19 mouse cellular contexts compared by ENCODE assay signal in the genomic region with DNA sequence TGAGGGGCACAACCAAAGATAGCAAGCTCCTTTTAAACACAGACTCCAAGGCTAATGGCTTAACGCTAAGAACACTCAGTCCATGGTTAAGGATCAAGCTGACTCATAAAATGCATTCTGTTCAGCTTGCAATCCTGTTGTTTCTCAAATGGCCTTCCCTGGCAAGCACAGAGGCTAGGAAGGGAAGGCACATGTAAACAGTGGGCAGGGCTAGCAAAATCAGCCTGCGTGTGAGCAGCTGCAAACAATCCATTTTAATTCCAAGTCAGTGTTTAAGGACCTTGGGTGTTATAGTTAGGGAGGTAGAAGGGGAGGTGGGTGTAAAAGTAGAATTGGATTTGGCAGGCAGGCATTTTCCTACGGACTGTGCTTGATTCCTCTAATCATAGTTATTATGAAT.
DNase-seq lines count a peak whose midpoint lies in the region; ATAC-seq and TF ChIP-seq lines count a peak whose summit lies in the region.
"Had no signal": no experiment of that assay in that cellular context is flagged by ENCODE, and none has a peak within 500 bp of the region (broad histone marks: within the 10 kb centered on the region; RNA-seq: fewer than 3 reads in every experiment).

No protein-coding gene starts in this region.

- TF ChIP-seq POLR2A in cerebellum, adult 2 months (IDR thresholded peaks at IDR 0.05; ENCODE audit: borderline replicate concordance, insufficient read depth, low read length) = no peak

- whole genome bisulfite sequencing in forebrain, embryonic 13.5 days = 45% methylated on average over 3 of the region's 3 CpGs
- WGBS in forebrain, embryonic 10.5 days = 70% methylated on average over 3 of the region's 3 CpGs
- 26% methylated on average over 3 of the region's 3 CpGs for WGBS in forebrain, embryonic 15.5 days
- 41% methylated on average over 3 of the region's 3 CpGs for WGBS in cerebellum, adult 2 months
- 40% methylated on average over 3 of the region's 3 CpGs for WGBS in intestine, postnatal 0 days

- H3K9ac ChIP-seq in forebrain, embryonic 13.5 days = no peak overlapping the region
- no peak overlapping the region for H3K9ac ChIP-seq in forebrain, embryonic 15.5 days (replicated peaks)
- no peak overlapping the region for H3K9ac ChIP-seq in intestine, postnatal 0 days (ENCODE audit: low read depth, low read length)
- H3K9ac ChIP-seq: embryonic facial prominence, embryonic 15.5 days; heart, embryonic 12.5 days; liver, embryonic 12.5 days had no signal

- no peak overlapping the region for H3K27ac ChIP-seq in forebrain, embryonic 13.5 days
- H3K27ac ChIP-seq in forebrain, embryonic 10.5 days = no peak overlapping the region
- H3K27ac ChIP-seq in forebrain, embryonic 15.5 days (replicated peaks) = peak overlapping the region; percentile 56
- no peak overlapping the region for H3K27ac ChIP-seq in cerebellum, adult 2 months (ENCODE audit: insufficient read depth, low read length)
- no peak overlapping the region for H3K27ac ChIP-seq in intestine, postnatal 0 days (ENCODE audit: low read depth, low read length)
- H3K27ac ChIP-seq: embryonic facial prominence, embryonic 15.5 days; hindbrain, postnatal 0 days; liver, embryonic 12.5 days had no signal

- no peak for TF ChIP-seq CTCF in cerebellum, adult 2 months (IDR thresholded peaks at IDR 0.05; ENCODE audit: borderline replicate concordance, insufficient read depth, low read depth, low read length)
- TF ChIP-seq CTCF in intestine, postnatal 0 days (IDR thresholded peaks at IDR 0.05; ENCODE audit: low read depth) = no peak

- H3K4me3 ChIP-seq in forebrain, embryonic 13.5 days = no peak overlapping the region
- no peak overlapping the region for H3K4me3 ChIP-seq in forebrain, embryonic 10.5 days
- no peak overlapping the region for H3K4me3 ChIP-seq in forebrain, embryonic 15.5 days
- no peak overlapping the region for H3K4me3 ChIP-seq in cerebellum, adult 2 months (replicated peaks; ENCODE audit: insufficient read depth, low read depth, low read length)
- H3K4me3 ChIP-seq in intestine, postnatal 0 days (ENCODE audit: low read depth, low read length) = no peak overlapping the region
- H3K4me3 ChIP-seq: embryonic facial prominence, embryonic 15.5 days; heart, embryonic 12.5 days; liver, embryonic 12.5 days had no signal

- no peaks in the 10 kb centered on the region for H3K27me3 ChIP-seq in forebrain, embryonic 13.5 days
- no peaks in the 10 kb centered on the region for H3K27me3 ChIP-seq in forebrain, embryonic 10.5 days (ENCODE audit: poor library complexity, severe bottlenecking)
- no peaks in the 10 kb centered on the region for H3K27me3 ChIP-seq in forebrain, embryonic 15.5 days
- no peaks in the 10 kb centered on the region for H3K27me3 ChIP-seq in cerebellum, adult 2 months (ENCODE audit: control insufficient read depth, insufficient read depth, low read length)
- no peaks in the 10 kb centered on the region for H3K27me3 ChIP-seq in intestine, postnatal 0 days (replicated peaks; ENCODE audit: control insufficient read depth, insufficient read depth, low read length)
- H3K27me3 ChIP-seq: CH12.LX; embryonic facial prominence, embryonic 15.5 days; heart, embryonic 12.5 days; liver, embryonic 12.5 days had no signal

- H3K4me1 ChIP-seq in forebrain, embryonic 13.5 days = peaks cover 11% of the 10 kb centered on the region; the same call in 1 of the 2 replicates
- no peaks in the 10 kb centered on the region for H3K4me1 ChIP-seq in forebrain, embryonic 10.5 days
- peaks cover 12% of the 10 kb centered on the region for H3K4me1 ChIP-seq in forebrain, embryonic 15.5 days
- H3K4me1 ChIP-seq in cerebellum, adult 2 months (ENCODE audit: control insufficient read depth, insufficient read depth, low read length) = no peaks in the 10 kb centered on the region
- no peaks in the 10 kb centered on the region for H3K4me1 ChIP-seq in intestine, postnatal 0 days (replicated peaks; ENCODE audit: control insufficient read depth, insufficient read depth, low read length)
- H3K4me1 ChIP-seq: embryonic facial prominence, embryonic 15.5 days; heart, embryonic 12.5 days; liver, embryonic 12.5 days had no signal

- H3K36me3 ChIP-seq in forebrain, embryonic 13.5 days (ENCODE audit: poor library complexity, severe bottlenecking) = no peaks in the 10 kb centered on the region
- no peaks in the 10 kb centered on the region for H3K36me3 ChIP-seq in forebrain, embryonic 10.5 days (replicated peaks)
- H3K36me3 ChIP-seq in forebrain, embryonic 15.5 days = no peaks in the 10 kb centered on the region
- H3K36me3 ChIP-seq in intestine, postnatal 0 days (ENCODE audit: control insufficient read depth, insufficient read depth) = no peaks in the 10 kb centered on the region
- H3K36me3 ChIP-seq: embryonic facial prominence, embryonic 15.5 days; heart, embryonic 12.5 days; liver, embryonic 12.5 days had no signal

- H3K9me3 ChIP-seq in forebrain, embryonic 13.5 days (replicated peaks) = no peaks in the 10 kb centered on the region
- H3K9me3 ChIP-seq in forebrain, embryonic 10.5 days = no peaks in the 10 kb centered on the region
- no peaks in the 10 kb centered on the region for H3K9me3 ChIP-seq in forebrain, embryonic 15.5 days
- H3K9me3 ChIP-seq in intestine, postnatal 0 days (ENCODE audit: control insufficient read depth) = no peaks in the 10 kb centered on the region
- H3K9me3 ChIP-seq: embryonic facial prominence, embryonic 15.5 days; heart, embryonic 12.5 days; liver, embryonic 12.5 days had no signal

- H3K4me2 ChIP-seq in forebrain, embryonic 13.5 days = no peak overlapping the region
- no peak overlapping the region for H3K4me2 ChIP-seq in forebrain, embryonic 15.5 days (replicated peaks)
- H3K4me2 ChIP-seq in intestine, postnatal 0 days (replicated peaks; ENCODE audit: low read depth) = no peak overlapping the region
- H3K4me2 ChIP-seq: embryonic facial prominence, embryonic 15.5 days; heart, embryonic 12.5 days; liver, embryonic 12.5 days had no signal

- peak; percentile 75 for ATAC-seq in forebrain, embryonic 13.5 days
- peak; percentile 91 for ATAC-seq in forebrain, embryonic 15.5 days (replicated peaks)
- no peak for ATAC-seq in intestine, postnatal 0 days
- ATAC-seq: hindbrain, postnatal 0 days; liver, embryonic 12.5 days had no signal

- no peak for DNase-seq in forebrain, embryonic 10.5 days (ENCODE audit: extremely low spot score, low spot score)
- DNase-seq in layer of hippocampus, postnatal 36 days = peak; percentile 12 to 13
- no peak for DNase-seq in layer of hippocampus, postnatal 25 days (ENCODE audit: extremely low spot score in 1 of 2, low spot score in 1 of 2)
- DNase-seq in Muller cell, postnatal 12 days (ENCODE audit: inconsistent ontology term) = peak; percentile 15
- no peak for DNase-seq in cerebellum, adult 2 months
- DNase-seq: adrenal gland, adult 2 months; cerebellum, adult 11 months; cerebellum, postnatal 36 days; kidney, adult 18-20 months; kidney, postnatal 25 days; midbrain, embryonic 14.5 days had no signal

Comparison
In these comparisons a context has a peak if more than half of its experiments do, and no peak if none do; other contexts are left out.
1. DNase-seq: peak in layer of hippocampus, postnatal 36 days (2 of 2) and Muller cell, postnatal 12 days (single experiment); none in forebrain, embryonic 10.5 days (single experiment), layer of hippocampus, postnatal 25 days (0 of 2) and cerebellum, adult 2 months (0 of 2).